Mouse (Mus musculus) liver, adult 2 months (tissue): ENCODE results near the gene Sectm1b.

Experiments used
- CTCF ChIP-seq: fragments of 200-500 bp; IDR thresholded peaks from 2 replicates; pipeline ENCODE4 v1.5.1; 2011; ENCODE audit warnings: low read depth, low read length, control low read depth
- POLR2A ChIP-seq: fragments of 200-500 bp; IDR thresholded peaks from 2 replicates; pipeline ENCODE4 v1.6.1; 2011; ENCODE audit warnings: low read length, control low read depth; ENCODE audit not compliant: insufficient read depth; ENCODE audit errors: extremely low read depth

DNA sequence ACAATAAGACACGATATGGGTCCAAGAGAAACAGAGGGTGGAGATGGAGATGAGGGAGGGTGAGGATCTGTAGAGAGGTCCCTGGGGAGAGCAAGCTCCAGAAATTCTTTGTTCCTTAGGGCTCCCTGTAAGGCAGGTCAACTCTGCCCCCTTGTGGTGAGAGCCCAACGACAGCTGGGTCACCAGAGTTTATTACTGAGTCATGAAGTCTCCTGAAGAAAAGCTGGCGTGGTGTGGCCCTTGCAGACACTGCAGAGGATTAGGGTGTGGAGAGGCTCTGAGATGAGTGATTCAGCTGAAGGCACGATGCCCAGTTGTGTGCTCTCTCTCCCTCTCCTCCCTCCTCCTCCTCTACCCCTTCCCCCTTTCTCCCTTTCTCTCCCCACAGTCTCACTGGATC is 22.2 kb downstream of the Sectm1b start:
- TF ChIP-seq POLR2A (no peak), CTCF (peak; percentile 86)
